Mouse (Mus musculus) olfactory bulb, adult 2 months (tissue): ENCODE measurements around the gene Zfp449.

Source experiments
- CTCF ChIP-seq: fragments of 200-500 bp; IDR thresholded peaks from 2 replicates; pipeline ENCODE4 v1.5.1; 2012; ENCODE audit warnings: low read depth, mild to moderate bottlenecking, low read length, moderate library complexity; ENCODE audit not compliant: insufficient read depth
- POLR2A ChIP-seq: fragments of 200-500 bp; IDR thresholded peaks from 2 replicates; pipeline ENCODE4 v1.6.1; 2012; ENCODE audit warnings: mild to moderate bottlenecking, low read depth, low read length, moderate library complexity; ENCODE audit not compliant: insufficient read depth

- TF ChIP-seq CTCF (no peak), POLR2A (no peak)
Measured at GRCm38 (mm10) chrX:56312813-56313212, 33.4 kb upstream of the Zfp449 start.
